18 mouse cellular contexts compared by ENCODE assay signal in the genomic region with DNA sequence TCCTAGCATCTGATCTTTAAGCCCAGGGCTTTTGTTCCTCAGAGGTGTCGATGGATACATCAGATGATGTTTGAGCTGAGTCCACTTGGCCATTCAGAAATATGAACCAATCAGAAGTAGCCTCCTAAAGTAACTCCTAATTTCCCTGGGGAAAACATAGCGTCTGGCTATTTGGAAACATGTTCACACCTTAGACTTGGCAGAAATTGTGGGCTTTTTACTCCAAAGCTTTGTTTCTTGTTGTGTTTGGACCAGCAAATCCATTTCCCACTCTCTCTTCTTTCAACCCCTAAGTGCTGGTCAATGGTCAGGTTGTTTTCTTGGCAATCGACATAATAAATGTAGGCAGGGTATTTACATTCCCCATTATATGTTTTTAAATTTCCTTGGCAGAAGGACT.
"Had no signal": no experiment of that assay in that cellular context is flagged by ENCODE, and none has a peak within 500 bp of the region (broad histone marks: within the 10 kb centered on the region; RNA-seq: fewer than 3 reads in every experiment).

No protein-coding gene starts in this region.

- ATAC-seq: midbrain, embryonic 16.5 days had no signal

- H3K4me3 ChIP-seq: midbrain, embryonic 10.5 days; midbrain, embryonic 12.5 days; myocyte; neural tube, embryonic 13.5 days; neural tube, embryonic 15.5 days had no signal

- DNase-seq: lung, adult 18-20 months; lung, embryonic 14.5 days; lung, postnatal 10 days; lung, postnatal 4 days; midbrain, embryonic 14.5 days; right cerebral cortex, adult 18-20 months; right cerebral cortex, postnatal 25 days; right cerebral cortex, postnatal 4 days; spleen, adult 18-20 months; thymus, adult 18-20 months; thymus, postnatal 25 days; thymus, postnatal 4 days had no signal

- H3K9ac ChIP-seq: lung, embryonic 14.5 days; midbrain, embryonic 12.5 days; neural tube, embryonic 13.5 days; neural tube, embryonic 15.5 days had no signal

- H3K27me3 ChIP-seq: midbrain, embryonic 12.5 days; neural tube, embryonic 13.5 days; neural tube, embryonic 15.5 days had no signal

- H3K36me3 ChIP-seq: midbrain, embryonic 10.5 days; midbrain, embryonic 12.5 days; neural tube, embryonic 13.5 days; neural tube, embryonic 15.5 days had no signal

- H3K27ac ChIP-seq: midbrain, embryonic 10.5 days; midbrain, embryonic 12.5 days; neural tube, embryonic 13.5 days; neural tube, embryonic 15.5 days had no signal

- H3K9me3 ChIP-seq: midbrain, embryonic 10.5 days; midbrain, embryonic 12.5 days; neural tube, embryonic 13.5 days; neural tube, embryonic 15.5 days had no signal

- H3K4me2 ChIP-seq: lung, embryonic 14.5 days; midbrain, embryonic 12.5 days; neural tube, embryonic 13.5 days; neural tube, embryonic 15.5 days had no signal
